Mouse (Mus musculus) neural tube, embryonic 14.5 days (tissue): Measurements from ENCODE around the gene Gm42688. TPM values are rescaled to one million over a fixed set of nuclear protein-coding genes. Genes with fewer than 3 reads are reported as not detected.
A peak's percentile ranks its signal among the peaks of the same experiment; 100 is the strongest.

Experiments
- ATAC-seq: fragments of 200-750 bp; cut with Nextera tagmentation; 2 replicates; pipeline ENCODE4 v1.8.0; 2017; ENCODE audit warnings: low read depth, mild to moderate bottlenecking, moderate TSS enrichment, moderate library complexity
- H3K27ac ChIP-seq: fragments of 300-500 bp; sonication (generic); 2 replicates; pipeline ENCODE4 v1.5.1; 2014; ENCODE audit warnings: low read depth, mild to moderate bottlenecking, control low read depth, low read length, moderate library complexity, mixed read lengths
- H3K27me3 ChIP-seq: fragments of 300-500 bp; sonication (generic); 2 replicates; pipeline ENCODE4 v1.6.1; 2014; ENCODE audit warnings: low read length; ENCODE audit not compliant: control insufficient read depth, insufficient read depth
- H3K36me3 ChIP-seq: fragments of 300-500 bp; sonication (generic); 2 replicates; pipeline ENCODE4 v1.6.1; 2014; ENCODE audit warnings: low read length, mixed read lengths; ENCODE audit not compliant: control insufficient read depth, insufficient read depth
- H3K4me1 ChIP-seq: fragments of 300-500 bp; sonication (generic); 2 replicates; pipeline ENCODE4 v1.6.1; 2014; ENCODE audit warnings: low read length; ENCODE audit not compliant: control insufficient read depth, insufficient read depth
- H3K4me2 ChIP-seq: fragments of 300-500 bp; sonication (generic); 2 replicates; pipeline ENCODE4 v1.6.1; 2014; ENCODE audit warnings: mild to moderate bottlenecking, low read depth, low read length, control low read depth
- H3K4me3 ChIP-seq: fragments of 300-500 bp; sonication (generic); 2 replicates; pipeline ENCODE4 v1.5.1; 2014; ENCODE audit warnings: low read depth, low read length, control low read depth, mixed read lengths
- H3K9ac ChIP-seq: fragments of 300-500 bp; sonication (generic); replicated peaks from 2 replicates; pipeline ENCODE4 v1.6.1; 2014; ENCODE audit warnings: low read depth, mild to moderate bottlenecking, control low read depth, low read length, mixed read lengths
- H3K9me3 ChIP-seq: fragments of 300-500 bp; sonication (generic); 2 replicates; pipeline ENCODE4 v1.6.1; 2016; ENCODE audit warnings: low read length; ENCODE audit not compliant: control insufficient read depth
- WGBS: fragments of 180-500 bp; shearing (Covaris S2); extraction: QIAGEN DNeasy Blood & Tissue Kit; methylation state at CpG from one replicate; pipeline ENCODE4 v1.1.7; 2014; 5-methylcytosine and 5-hydroxymethylcytosine counted together
- polyA plus RNA-seq: library from polyadenylated mRNA; unstranded; fragments of >200 nt; fragmentation: Nextera tagmentation; extraction: Ambion mirVana; gene quantifications from 2 replicates; pipeline ENCODE4 v1.2.1, GENCODE M21; 2014

Gm42688 gene
- polyA plus RNA-seq, 1 experiment from 2014 or later = 4.3 TPM

DNA sequence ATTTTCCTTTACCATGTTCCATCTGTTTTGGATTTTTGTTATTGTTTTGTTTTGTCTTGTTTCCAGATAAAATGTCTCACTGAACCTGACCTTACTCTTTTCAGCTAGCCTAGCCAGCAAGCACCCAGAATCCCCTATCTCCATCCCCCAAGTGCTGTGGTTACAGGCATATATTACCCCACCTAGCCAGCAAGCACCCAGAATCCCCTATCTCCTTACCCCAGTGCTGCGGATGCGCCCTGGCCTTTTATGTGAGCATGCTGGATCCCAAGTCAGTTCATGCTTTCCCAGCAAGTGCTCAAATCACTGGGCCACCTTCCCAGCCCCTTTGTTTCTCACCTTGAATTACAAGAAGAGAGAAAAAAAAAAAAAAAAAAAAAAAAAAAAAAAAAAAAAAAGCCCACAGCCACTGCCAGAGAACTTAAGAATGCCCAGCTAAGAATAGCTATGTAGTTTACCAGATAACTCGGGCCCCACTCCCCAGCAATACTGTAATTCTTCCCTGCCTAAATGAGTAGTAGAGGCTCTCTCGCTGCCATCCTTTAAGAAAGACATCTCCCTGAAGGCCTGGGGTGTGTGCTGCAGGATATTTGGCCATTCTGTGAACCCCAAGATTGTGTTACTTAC is 10.2 kb downstream of the Gm42688 start:
- H3K4me3 ChIP-seq = no peak overlapping the region
- no peak overlapping the region for H3K4me2 ChIP-seq
- peaks cover 25% of the 10 kb centered on the region for H3K4me1 ChIP-seq
- H3K27me3 ChIP-seq = no peaks in the 10 kb centered on the region
- WGBS = 93% methylated on average over 4 of the region's 4 CpGs
- no peak overlapping the region for H3K9ac ChIP-seq
- H3K27ac ChIP-seq = no peak overlapping the region
- no peak for ATAC-seq
- H3K36me3 ChIP-seq = peaks cover 3% of the 10 kb centered on the region; the same call in 1 of the 2 replicates
- H3K9me3 ChIP-seq = no peaks in the 10 kb centered on the region

DNA sequence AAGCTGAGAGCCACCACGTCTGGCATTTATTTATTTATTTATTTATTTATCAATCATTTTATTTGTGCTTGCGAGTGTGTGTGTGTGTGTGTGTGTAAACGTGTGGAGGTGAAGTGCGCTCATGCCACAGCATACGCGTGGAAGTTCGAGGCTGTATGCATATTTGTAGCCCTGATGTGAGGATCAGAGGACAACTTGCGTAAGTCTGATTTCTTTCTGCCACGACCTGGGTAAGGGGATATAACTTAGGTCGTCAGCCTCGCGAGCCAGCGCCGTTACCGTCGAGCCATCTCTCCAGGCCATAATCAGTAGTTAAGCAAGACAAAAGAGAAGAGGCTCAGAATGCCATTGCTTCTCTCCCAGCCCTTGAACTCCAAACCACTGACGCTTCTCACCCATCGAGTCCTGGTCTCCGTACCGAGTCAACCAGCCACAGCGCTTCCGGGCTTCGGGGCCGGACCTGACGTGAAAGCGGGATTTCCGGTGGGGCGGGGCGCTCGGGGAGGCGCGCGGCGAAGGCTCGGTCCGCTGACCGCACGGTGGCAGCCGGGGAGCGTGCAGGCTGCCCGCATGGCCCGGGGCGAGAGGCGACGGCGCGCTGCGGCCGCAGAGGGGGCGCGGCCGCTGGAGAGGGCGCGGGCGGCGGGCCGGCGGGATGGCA is 13.7 kb downstream of the Gm42688 start, which contains the start of gene Mogs:
Mogs (plus strand) TSS at position 486 of the 661 bp plus-strand sequence.
- Histone ChIP-seq H3K9ac (peak within 1 kb of the TSS; percentile 90), H3K9me3 (no peaks in the 10 kb centered on the region), H3K4me3 (peak within 1 kb of the TSS; percentile 77), H3K4me2 (peak within 1 kb of the TSS; percentile 67), H3K4me1 (peaks cover 22% of the 10 kb centered on the region), H3K27ac (peak within 1 kb of the TSS; percentile 80), H3K36me3 (peaks cover 18% of the 10 kb centered on the region), H3K27me3 (no peaks in the 10 kb centered on the region)
- ATAC-seq = peak; percentile 84
- under 1% methylated on average over 56 of the region's 58 CpGs for WGBS

DNA sequence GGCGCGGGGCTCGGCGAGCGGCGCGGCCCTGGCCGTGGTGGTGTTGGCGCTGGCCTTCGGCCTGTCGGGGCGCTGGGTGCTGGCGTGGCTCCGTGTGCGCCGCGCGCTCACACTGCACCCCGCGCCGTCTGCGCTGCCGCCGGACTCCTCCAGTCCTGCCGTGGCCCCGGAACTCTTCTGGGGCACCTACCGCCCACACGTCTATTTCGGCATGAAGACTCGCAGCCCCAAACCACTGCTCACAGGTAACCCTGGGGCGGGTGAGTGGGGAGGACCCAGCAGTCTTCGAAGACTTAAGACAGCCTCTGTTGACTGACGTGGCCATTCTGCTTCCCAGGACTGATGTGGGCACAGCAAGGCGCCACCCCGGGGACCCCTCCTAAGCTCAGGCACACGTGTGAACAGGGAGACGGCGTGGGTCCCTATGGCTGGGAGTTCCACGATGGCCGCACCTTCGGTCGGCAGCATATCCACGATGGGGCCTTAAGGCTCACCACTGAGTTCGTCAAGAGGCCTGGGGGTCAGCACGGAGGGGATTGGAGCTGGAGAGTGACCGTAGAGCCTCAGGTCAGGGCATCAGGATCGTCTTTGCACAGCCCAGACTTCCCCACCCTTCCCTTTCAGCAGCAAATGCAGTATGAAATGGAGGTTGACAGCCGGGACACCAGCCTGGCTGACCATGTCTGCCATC is 14.4 kb downstream of the Gm42688 start:
- Histone ChIP-seq H3K27ac (peak overlapping the region; percentile 80), H3K9me3 (no peaks in the 10 kb centered on the region), H3K4me2 (peak overlapping the region; percentile 67), H3K9ac (peak overlapping the region; percentile 90), H3K36me3 (peaks cover 18% of the 10 kb centered on the region), H3K4me3 (peak overlapping the region; percentile 77), H3K27me3 (no peaks in the 10 kb centered on the region), H3K4me1 (peaks cover 24% of the 10 kb centered on the region)
- 2% methylated on average over 46 of the region's 48 CpGs for WGBS
- peak; percentile 13 for ATAC-seq

DNA sequence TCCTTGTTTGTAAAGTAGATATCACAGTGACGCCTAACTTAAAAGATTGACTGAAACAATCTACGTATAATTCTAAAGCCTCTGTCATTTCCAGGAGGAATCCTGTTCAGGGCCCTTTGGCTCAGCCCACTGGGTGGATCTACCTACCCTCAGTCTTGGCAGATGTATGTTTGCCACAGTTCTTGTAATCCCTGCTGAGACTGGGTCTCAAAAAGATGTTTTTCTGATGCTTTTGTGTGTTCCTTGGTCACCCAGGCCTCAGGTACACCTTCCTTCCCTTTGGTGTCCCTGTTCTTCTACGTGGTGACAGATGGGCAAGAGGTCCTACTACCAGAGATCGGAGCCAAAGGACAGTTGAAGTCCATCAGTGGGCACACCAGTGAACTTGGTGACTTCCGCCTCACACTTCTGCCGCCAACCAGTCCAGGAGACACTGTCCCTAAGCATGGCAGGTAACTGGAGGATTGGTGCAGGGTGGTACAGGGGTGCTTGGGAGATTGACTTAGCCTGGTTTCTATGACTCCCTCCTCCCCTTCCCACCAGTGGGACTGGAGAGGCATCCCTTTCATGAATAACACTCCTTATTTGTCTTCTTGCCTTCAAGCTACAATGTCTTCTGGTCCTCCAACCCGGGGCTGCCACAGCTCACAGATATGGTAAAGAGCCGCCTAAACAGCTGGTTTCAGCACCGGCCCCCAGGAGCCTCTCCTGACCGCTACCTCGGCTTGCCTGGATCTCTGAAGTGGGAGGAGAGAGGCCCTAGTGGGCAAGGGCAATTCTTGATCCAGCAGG is 15.2 kb downstream of the Gm42688 start:
- Histone ChIP-seq H3K4me3 (peak overlapping the region; percentile 77), H3K36me3 (peaks cover 16% of the 10 kb centered on the region), H3K9ac (peak overlapping the region; percentile 90), H3K4me2 (peak overlapping the region; percentile 67), H3K27ac (no peak overlapping the region), H3K27me3 (no peaks in the 10 kb centered on the region), H3K4me1 (peaks cover 24% of the 10 kb centered on the region), H3K9me3 (no peaks in the 10 kb centered on the region)
- WGBS = 80% methylated on average over 11 of the region's 11 CpGs
- no peak for ATAC-seq

DNA sequence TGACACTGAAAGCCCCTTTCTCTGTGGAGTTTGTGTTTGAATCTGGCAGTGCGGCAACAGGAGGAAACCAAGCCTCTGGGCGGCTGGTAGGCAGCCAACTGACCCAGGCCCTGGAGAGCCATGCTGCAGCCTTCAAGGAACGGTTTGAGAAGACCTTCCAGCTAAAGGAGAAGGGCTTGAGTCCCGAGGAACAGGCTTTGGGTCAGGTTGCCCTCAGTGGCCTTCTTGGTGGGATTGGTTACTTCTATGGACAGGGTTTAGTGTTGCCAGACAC is 15.7 kb downstream of the Gm42688 start:
- Histone ChIP-seq H3K27me3 (no peaks in the 10 kb centered on the region), H3K36me3 (peaks cover 16% of the 10 kb centered on the region), H3K9ac (no peak overlapping the region), H3K27ac (no peak overlapping the region), H3K4me3 (no peak overlapping the region), H3K4me1 (peaks cover 24% of the 10 kb centered on the region), H3K9me3 (no peaks in the 10 kb centered on the region), H3K4me2 (no peak overlapping the region)
- 85% methylated on average over 4 of the region's 4 CpGs for WGBS
- no peak for ATAC-seq

DNA sequence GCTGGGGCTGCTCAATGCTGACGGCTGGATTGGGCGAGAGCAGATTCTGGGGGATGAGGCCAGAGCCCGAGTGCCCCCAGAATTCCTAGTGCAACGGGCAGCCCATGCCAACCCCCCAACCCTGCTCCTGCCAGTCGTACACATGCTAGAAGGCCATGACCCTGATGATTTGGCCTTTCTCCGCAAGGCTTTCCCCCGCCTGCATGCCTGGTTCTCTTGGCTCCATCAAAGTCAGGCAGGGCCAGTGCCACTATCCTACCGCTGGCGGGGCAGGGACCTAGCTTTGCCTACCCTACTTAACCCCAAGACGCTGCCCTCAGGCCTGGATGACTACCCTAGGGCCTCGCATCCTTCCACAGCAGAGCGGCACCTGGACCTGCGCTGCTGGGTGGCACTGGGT is 16.2 kb downstream of the Gm42688 start:
- H3K4me1 ChIP-seq = peaks cover 29% of the 10 kb centered on the region
- H3K4me3 ChIP-seq = no peak overlapping the region
- H3K9ac ChIP-seq = no peak overlapping the region

DNA sequence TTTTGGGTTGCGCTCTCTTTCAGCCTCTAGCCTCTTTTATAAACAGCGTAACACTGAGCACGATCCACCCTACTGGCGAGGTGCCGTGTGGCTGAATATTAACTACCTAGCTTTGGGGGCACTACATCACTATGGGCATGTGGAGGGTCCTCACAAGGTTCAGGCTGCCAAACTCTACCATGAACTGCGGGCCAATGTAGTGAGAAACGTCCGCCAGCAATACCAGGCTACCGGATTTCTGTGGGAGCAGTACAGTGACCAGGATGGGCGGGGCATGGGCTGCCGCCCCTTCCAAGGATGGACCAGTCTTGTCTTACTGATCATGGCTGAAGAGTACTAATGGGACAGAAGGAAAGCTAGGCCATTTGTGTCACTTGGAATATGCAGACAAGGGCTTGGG is 17.0 kb downstream of the Gm42688 start:
- Histone ChIP-seq H3K27me3 (no peaks in the 10 kb centered on the region), H3K4me1 (peaks cover 37% of the 10 kb centered on the region), H3K9ac (no peak overlapping the region), H3K4me3 (no peak overlapping the region), H3K9me3 (no peaks in the 10 kb centered on the region), H3K27ac (no peak overlapping the region), H3K36me3 (peaks cover 16% of the 10 kb centered on the region), H3K4me2 (no peak overlapping the region)
- 82% methylated on average over 11 of the region's 11 CpGs for WGBS
- no peak for ATAC-seq

More for the DNA sequence above, 16.2 kb downstream of the Gm42688 start:
- Histone ChIP-seq H3K27me3 (no peaks in the 10 kb centered on the region), H3K36me3 (peaks cover 16% of the 10 kb centered on the region), H3K9me3 (no peaks in the 10 kb centered on the region), H3K4me2 (no peak overlapping the region), H3K27ac (no peak overlapping the region)
- 89% methylated on average over 13 of the region's 13 CpGs for WGBS
- ATAC-seq = no peak

DNA sequence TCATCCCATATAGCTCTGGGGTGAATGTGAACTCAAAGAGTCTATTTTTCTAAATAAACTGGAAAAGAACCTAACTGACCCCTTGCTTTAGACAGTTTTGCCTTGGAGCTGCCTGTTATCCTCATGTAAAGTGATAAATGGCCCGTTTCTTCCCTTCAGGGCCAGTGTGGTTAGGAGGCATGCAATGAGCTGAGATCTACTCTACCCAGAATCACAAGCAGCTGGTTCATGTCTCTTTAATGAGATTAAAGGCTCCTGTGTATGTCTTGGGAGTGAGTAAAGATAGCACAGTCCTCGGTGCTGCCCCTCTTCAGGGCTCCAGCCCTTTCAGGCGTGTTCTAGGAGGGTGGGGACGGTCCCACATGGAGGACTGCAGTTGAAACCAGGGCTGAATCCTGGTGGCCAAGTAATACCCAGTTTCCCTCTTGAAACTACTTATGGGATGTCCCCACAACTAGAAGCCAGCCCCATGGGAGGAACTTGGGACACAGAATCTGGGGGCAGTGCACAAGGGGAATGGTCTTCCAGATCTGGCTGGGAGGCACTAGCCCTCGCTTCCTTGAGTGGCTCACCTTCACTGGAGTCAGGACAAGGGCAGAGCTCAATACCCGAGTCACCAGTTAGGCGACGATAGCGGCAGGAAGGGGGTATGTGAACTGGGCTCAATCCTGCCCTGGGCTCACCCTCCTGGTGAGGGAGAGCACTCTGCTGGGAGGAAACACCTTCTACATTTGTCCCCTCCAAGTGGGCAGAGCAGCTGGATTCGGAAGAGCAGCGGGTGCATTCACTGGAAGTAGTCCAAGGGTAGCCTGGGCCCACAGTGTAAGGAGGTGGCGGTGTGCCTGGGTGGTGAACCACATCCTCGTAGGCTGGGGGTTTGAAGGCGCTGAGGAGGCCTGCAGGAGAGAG is 17.7 kb downstream of the Gm42688 start:
- no peak overlapping the region for H3K9ac ChIP-seq
- ATAC-seq = no peak
- H3K27ac ChIP-seq = no peak overlapping the region
- H3K36me3 ChIP-seq = peaks cover 16% of the 10 kb centered on the region
- no peaks in the 10 kb centered on the region for H3K27me3 ChIP-seq
- 82% methylated on average over 14 of the region's 14 CpGs for WGBS
- H3K9me3 ChIP-seq = no peaks in the 10 kb centered on the region
- H3K4me1 ChIP-seq = peaks cover 41% of the 10 kb centered on the region
- peak overlapping the region; percentile 92; the same call in 1 of the 2 replicates for H3K4me2 ChIP-seq
- peak overlapping the region; percentile 65; the same call in 1 of the 2 replicates for H3K4me3 ChIP-seq
